Mouse (Mus musculus) limb, embryonic 11.5 days (tissue): ENCODE measurements around the gene Iah1. TPM values are rescaled to one million over a fixed set of nuclear protein-coding genes. Genes with fewer than 3 reads are reported as not detected.

ENCODE experiments used
- ATAC-seq: fragments of 200-750 bp; cut with Nextera tagmentation; 2 replicates; pipeline ENCODE4 v1.8.0; 2017; ENCODE audit warnings: low read depth; ENCODE audit not compliant: insufficient number of reproducible peaks, low FRiP score, low TSS enrichment
- DNase-seq: peaks from one replicate; pipeline ENCODE4 v3.0.0-alpha.2; 2015; ENCODE audit warnings: low spot score
- H3K27ac ChIP-seq: fragments of 300-500 bp; sonication (generic); replicated peaks from 2 replicates; pipeline ENCODE4 v1.5.1; 2014; ENCODE audit warnings: low read depth, mild to moderate bottlenecking, low read length
- H3K27me3 ChIP-seq: fragments of 300-500 bp; sonication (generic); 2 replicates; pipeline ENCODE4 v1.6.1; 2014; ENCODE audit warnings: mild to moderate bottlenecking, low read length, mixed read lengths; ENCODE audit not compliant: control insufficient read depth, insufficient read depth
- H3K36me3 ChIP-seq: fragments of 300-500 bp; sonication (generic); 2 replicates; pipeline ENCODE4 v1.6.1; 2014; ENCODE audit warnings: mild to moderate bottlenecking, low read length, moderate library complexity, mixed read lengths; ENCODE audit not compliant: control insufficient read depth, insufficient read depth
- H3K4me1 ChIP-seq: fragments of 300-500 bp; sonication (generic); 2 replicates; pipeline ENCODE4 v1.6.1; 2014; ENCODE audit warnings: low read length, mixed read lengths; ENCODE audit not compliant: control insufficient read depth, insufficient read depth
- H3K4me2 ChIP-seq: fragments of 300-500 bp; sonication (generic); 2 replicates; pipeline ENCODE4 v1.6.1; 2014; ENCODE audit warnings: low read depth, mild to moderate bottlenecking, moderate library complexity; ENCODE audit not compliant: severe bottlenecking
- H3K4me3 ChIP-seq: fragments of 300-500 bp; sonication (generic); 2 replicates; pipeline ENCODE4 v1.5.1; 2014; ENCODE audit warnings: low read depth, low read length
- H3K9ac ChIP-seq: fragments of 300-500 bp; sonication (generic); 2 replicates; pipeline ENCODE4 v1.6.1; 2014; ENCODE audit warnings: mild to moderate bottlenecking, low read length
- H3K9me3 ChIP-seq: fragments of 300-500 bp; sonication (generic); 2 replicates; pipeline ENCODE4 v1.6.1; 2016; ENCODE audit warnings: low read length; ENCODE audit not compliant: control insufficient read depth
- WGBS: fragments of 180-500 bp; shearing (Covaris S2); extraction: QIAGEN DNeasy Blood & Tissue Kit; methylation state at CpG from one replicate; pipeline ENCODE4 v1.1.7; 2014; 5-methylcytosine and 5-hydroxymethylcytosine counted together
- polyA plus RNA-seq: library from polyadenylated mRNA; unstranded; fragments of >200 nt; fragmentation: Nextera tagmentation; extraction: Ambion mirVana; gene quantifications from 2 replicates; pipeline ENCODE4 v1.2.1, GENCODE M21; 2014

Iah1 gene
- polyA plus RNA-seq, 1 experiment from 2014 or later = 63.0 TPM

GRCm38 (mm10) chr12:21335869-21336268 lies 19.7 kb downstream of the Iah1 start:
- Histone ChIP-seq H3K4me3 (no peak overlapping the region), H3K36me3 (peaks cover 18% of the 10 kb centered on the region; the same call in 1 of the 2 replicates), H3K4me1 (no peaks in the 10 kb centered on the region), H3K9me3 (no peaks in the 10 kb centered on the region), H3K27ac (no peak overlapping the region), H3K27me3 (no peaks in the 10 kb centered on the region), H3K9ac (no peak overlapping the region), H3K4me2 (no peak overlapping the region)
- ATAC-seq (no peak), DNase-seq (no peak)
- WGBS = 90% methylated on average over 7 of the region's 7 CpGs

GRCm38 (mm10) chr12:21337171-21337570 lies 21.0 kb downstream of the Iah1 start:
- no peaks in the 10 kb centered on the region for H3K27me3 ChIP-seq
- no peak overlapping the region for H3K27ac ChIP-seq
- no peak overlapping the region for H3K9ac ChIP-seq
- H3K4me3 ChIP-seq = no peak overlapping the region
- no peak overlapping the region for H3K4me2 ChIP-seq
- DNase-seq (no peak), ATAC-seq (no peak)
- no peaks in the 10 kb centered on the region for H3K4me1 ChIP-seq
- WGBS = 97% methylated on average over 5 of the region's 5 CpGs
- H3K36me3 ChIP-seq = peaks cover 12% of the 10 kb centered on the region; the same call in 1 of the 2 replicates
- no peaks in the 10 kb centered on the region for H3K9me3 ChIP-seq

GRCm38 (mm10) chr12:21340674-21341073 lies 24.5 kb downstream of the Iah1 start:
- Histone ChIP-seq H3K9me3 (no peaks in the 10 kb centered on the region), H3K27ac (no peak overlapping the region), H3K4me1 (no peaks in the 10 kb centered on the region), H3K9ac (no peak overlapping the region), H3K27me3 (no peaks in the 10 kb centered on the region), H3K4me2 (no peak overlapping the region), H3K4me3 (no peak overlapping the region), H3K36me3 (peaks cover 5% of the 10 kb centered on the region; the same call in 1 of the 2 replicates)
- WGBS = 97% methylated on average over 5 of the region's 5 CpGs
- DNase-seq = no peak
- ATAC-seq = no peak

- no peaks in the 10 kb centered on the region for H3K27me3 ChIP-seq
- no peaks in the 10 kb centered on the region for H3K4me1 ChIP-seq
- H3K27ac ChIP-seq = no peak overlapping the region
- H3K4me2 ChIP-seq = no peak overlapping the region
- 91% methylated on average over 7 of the region's 7 CpGs for WGBS
- H3K9ac ChIP-seq = no peak overlapping the region
- DNase-seq (no peak), ATAC-seq (no peak)
- H3K9me3 ChIP-seq = no peaks in the 10 kb centered on the region; the same call in 1 of the 2 replicates
- H3K4me3 ChIP-seq = no peak overlapping the region
- H3K36me3 ChIP-seq = peaks cover 14% of the 10 kb centered on the region; the same call in 1 of the 2 replicates
Observed at GRCm38 (mm10) chr12:21346972-21347371, 30.8 kb downstream of the Iah1 start.

GRCm38 (mm10) chr12:21350113-21350876 lies 34.1 kb downstream of the Iah1 start:
- Histone ChIP-seq H3K4me3 (no peak overlapping the region), H3K27ac (no peak overlapping the region), H3K4me2 (no peak overlapping the region), H3K36me3 (peaks cover 23% of the 10 kb centered on the region; the same call in 1 of the 2 replicates), H3K27me3 (no peaks in the 10 kb centered on the region), H3K9ac (no peak overlapping the region), H3K4me1 (no peaks in the 10 kb centered on the region), H3K9me3 (no peaks in the 10 kb centered on the region; the same call in 1 of the 2 replicates)
- no peak for DNase-seq
- WGBS = 87% methylated on average over 7 of the region's 7 CpGs
- ATAC-seq = no peak

- peaks cover 23% of the 10 kb centered on the region; the same call in 1 of the 2 replicates for H3K36me3 ChIP-seq
Observed at GRCm38 (mm10) chr12:21353681-21354080, 37.5 kb downstream of the Iah1 start.

GRCm38 (mm10) chr12:21362686-21363085 lies 46.5 kb downstream of the Iah1 start:
- Histone ChIP-seq H3K4me2 (no peak overlapping the region), H3K4me3 (no peak overlapping the region), H3K9ac (no peak overlapping the region), H3K36me3 (no peaks in the 10 kb centered on the region), H3K9me3 (no peaks in the 10 kb centered on the region), H3K27ac (no peak overlapping the region), H3K4me1 (no peaks in the 10 kb centered on the region), H3K27me3 (no peaks in the 10 kb centered on the region)
- ATAC-seq (no peak), DNase-seq (no peak)
- 89% methylated on average over 2 of the region's 2 CpGs for WGBS

More at GRCm38 (mm10) chr12:21353681-21354080, 37.5 kb downstream of the Iah1 start:
- ATAC-seq (no peak), DNase-seq (no peak)
- Histone ChIP-seq H3K27me3 (no peaks in the 10 kb centered on the region), H3K9me3 (no peaks in the 10 kb centered on the region; the same call in 1 of the 2 replicates), H3K9ac (no peak overlapping the region), H3K4me2 (no peak overlapping the region), H3K4me1 (no peaks in the 10 kb centered on the region), H3K4me3 (no peak overlapping the region), H3K27ac (no peak overlapping the region)
- WGBS = 96% methylated on average over 8 of the region's 8 CpGs

- Histone ChIP-seq H3K9ac (no peak overlapping the region), H3K4me2 (no peak overlapping the region), H3K36me3 (no peaks in the 10 kb centered on the region), H3K27me3 (no peaks in the 10 kb centered on the region), H3K9me3 (no peaks in the 10 kb centered on the region), H3K4me1 (no peaks in the 10 kb centered on the region), H3K4me3 (no peak overlapping the region), H3K27ac (no peak overlapping the region)
- WGBS = 96% methylated on average over 3 of the region's 3 CpGs
- ATAC-seq (no peak), DNase-seq (no peak)
Observed at GRCm38 (mm10) chr12:21363195-21363594, 47.0 kb downstream of the Iah1 start.
